Mouse (Mus musculus) megakaryocyte, embryonic 14.5 days (primary cell): ENCODE measurements around the gene Arhgef18. TPM values are rescaled to one million over a fixed set of nuclear protein-coding genes. Genes with fewer than 3 reads are reported as not detected.

Experiments
- H3K27me3 ChIP-seq: replicated peaks from 2 replicates; pipeline ENCODE3; 2012; ENCODE audit warnings: inconsistent platforms
- H3K36me3 ChIP-seq: replicated peaks from 2 replicates; pipeline ENCODE3; 2012; ENCODE audit warnings: low read length, inconsistent platforms, mixed read lengths
- H3K4me1 ChIP-seq: 2 replicates; pipeline ENCODE4 v1.6.1; 2012; ENCODE audit warnings: inconsistent platforms
- H3K4me3 ChIP-seq: replicated peaks from 2 replicates; pipeline ENCODE3; 2012; ENCODE audit warnings: moderate library complexity, mild to moderate bottlenecking, inconsistent platforms
- H3K9me3 ChIP-seq: 2 replicates; pipeline ENCODE4 v1.6.1; 2012; ENCODE audit warnings: inconsistent platforms
- FLI1 ChIP-seq: IDR thresholded peaks from 2 replicates; pipeline ENCODE4 v1.6.1; 2012; ENCODE audit warnings: low read length, inconsistent platforms, mixed read lengths
- GATA1 ChIP-seq: IDR thresholded peaks from 3 replicates; pipeline ENCODE4 v1.6.1; 2012; ENCODE audit warnings: mixed read lengths, low read length, inconsistent platforms, borderline replicate concordance
- polyA plus RNA-seq: library from polyadenylated mRNA; stranded (reverse); fragments of >175 nt; gene quantifications from 2 replicates; pipeline ENCODE4 v1.2.3, GENCODE M21; 2012; ENCODE audit warnings: low replicate concordance; ENCODE audit not compliant: insufficient read depth

Arhgef18 gene
- polyA plus RNA-seq, 1 experiment, result 16.0 TPM

- TF ChIP-seq FLI1 (no peak), GATA1 (no peak)
- peaks cover 38% of the 10 kb centered on the region for H3K4me1 ChIP-seq
- H3K9me3 ChIP-seq, result peaks cover 7% of the 10 kb centered on the region
- peak overlapping the region; percentile 29 for H3K4me3 ChIP-seq
- H3K36me3 ChIP-seq, result peaks cover 29% of the 10 kb centered on the region
- H3K27me3 ChIP-seq, result no peaks in the 10 kb centered on the region
Measured at GRCm38 (mm10) chr8:3496428-3496748, 103.6 kb downstream of the Arhgef18 start.

- H3K9me3 ChIP-seq, result peaks cover 7% of the 10 kb centered on the region
- no peaks in the 10 kb centered on the region for H3K27me3 ChIP-seq
- H3K4me1 ChIP-seq, result peaks cover 49% of the 10 kb centered on the region
- TF ChIP-seq FLI1, result no peak
- TF ChIP-seq GATA1, result no peak
- H3K36me3 ChIP-seq, result peaks cover 32% of the 10 kb centered on the region
- H3K4me3 ChIP-seq, result no peak overlapping the region
Measured at GRCm38 (mm10) chr8:3498583-3498982, 105.8 kb downstream of the Arhgef18 start.

- H3K36me3 ChIP-seq, result peaks cover 38% of the 10 kb centered on the region
- peaks cover 7% of the 10 kb centered on the region for H3K9me3 ChIP-seq
- no peaks in the 10 kb centered on the region for H3K27me3 ChIP-seq
- TF ChIP-seq GATA1 (no peak), FLI1 (no peak)
- peaks cover 42% of the 10 kb centered on the region for H3K4me1 ChIP-seq
- H3K4me3 ChIP-seq, result peak overlapping the region; percentile 91
Measured at GRCm38 (mm10) chr8:3499751-3500150, 106.9 kb downstream of the Arhgef18 start.

- H3K4me1 ChIP-seq, result peaks cover 42% of the 10 kb centered on the region
- H3K36me3 ChIP-seq, result peaks cover 38% of the 10 kb centered on the region
- TF ChIP-seq GATA1, result no peak
- H3K9me3 ChIP-seq, result peaks cover 7% of the 10 kb centered on the region
- H3K4me3 ChIP-seq, result peak within 1 kb of the TSS; percentile 91
- H3K27me3 ChIP-seq, result no peaks in the 10 kb centered on the region
Measured at GRCm38 (mm10) chr8:3500235-3501090, 107.7 kb downstream of the Arhgef18 start, which contains the start of gene Mcoln1. Mcoln1 (plus strand) TSS chr8:3500457.

- Histone ChIP-seq H3K27me3 (no peaks in the 10 kb centered on the region), H3K9me3 (no peaks in the 10 kb centered on the region), H3K36me3 (peaks cover 38% of the 10 kb centered on the region), H3K4me1 (peaks cover 42% of the 10 kb centered on the region), H3K4me3 (peak overlapping the region; percentile 87)
- TF ChIP-seq GATA1, result no peak
- no peak for TF ChIP-seq FLI1
Measured at GRCm38 (mm10) chr8:3502217-3502616, 109.4 kb downstream of the Arhgef18 start.

Other genes with a start within 250 kb of the Arhgef18 start
- gene Insr, start 113.4 kb upstream of the Arhgef18 start, polyA plus RNA-seq, result 0.17 and 0.75 TPM in 2 replicates
- gene A430078G23Rik, start 39.6 kb upstream of the Arhgef18 start, polyA plus RNA-seq, result 1.3 TPM in 1 of 2 replicates, not detected in the other
- gene Pex11g, start 74.7 kb downstream of the Arhgef18 start, polyA plus RNA-seq, result 2.8 and 3.7 TPM in 2 replicates
- gene Tex45, start 77.9 kb downstream of the Arhgef18 start, polyA plus RNA-seq, result not detected in 2 replicates
- 19.3 and 36.7 TPM in 2 replicates for gene Zfp358, start 100.1 kb downstream of the Arhgef18 start, polyA plus RNA-seq
- gene Mcoln1, start 107.5 kb downstream of the Arhgef18 start, polyA plus RNA-seq, result 142 and 183 TPM in 2 replicates
- gene Pnpla6, start 122.4 kb downstream of the Arhgef18 start, polyA plus RNA-seq, result 13.8 and 16.2 TPM in 2 replicates
- not detected in 2 replicates for gene C330021F23Rik, start 175.0 kb downstream of the Arhgef18 start, polyA plus RNA-seq
- gene Camsap3, start 194.3 kb downstream of the Arhgef18 start, polyA plus RNA-seq, result 0.36 TPM in 1 of 2 replicates, not detected in the other
- gene Xab2, start 228.3 kb downstream of the Arhgef18 start, polyA plus RNA-seq, result 35.4 and 48.4 TPM in 2 replicates
- gene Pet100, start 228.5 kb downstream of the Arhgef18 start, polyA plus RNA-seq, result 58.2 and 85.9 TPM in 2 replicates
- 11.1 TPM in 1 of 2 replicates, not detected in the other for gene Pcp2, start 232.5 kb downstream of the Arhgef18 start, polyA plus RNA-seq
- 533 and 675 TPM in 2 replicates for gene Stxbp2, start 237.9 kb downstream of the Arhgef18 start, polyA plus RNA-seq